Mouse (Mus musculus) liver, postnatal 0 days (tissue): ENCODE data around the gene Fhl1. TPM values are rescaled to one million over a fixed set of nuclear protein-coding genes. Genes with fewer than 3 reads are reported as not detected.

ENCODE experiments used
- ATAC-seq: fragments of 200-750 bp; cut with Nextera tagmentation; 2 replicates; pipeline ENCODE4 v1.8.0; 2017; ENCODE audit warnings: mild to moderate bottlenecking, moderate library complexity
- DNase-seq: peaks from one replicate; pipeline ENCODE4 v3.0.0-alpha.2; 2016
- H3K27ac ChIP-seq: fragments of 300-500 bp; sonication (generic); 2 replicates; pipeline ENCODE4 v1.5.1; 2014; ENCODE audit warnings: antibody characterized with exemption, moderate library complexity, mild to moderate bottlenecking, low read depth
- H3K27me3 ChIP-seq: fragments of 300-500 bp; sonication (generic); 2 replicates; pipeline ENCODE4 v1.6.1; 2014; ENCODE audit warnings: low read length, control low read depth, mixed read lengths; ENCODE audit not compliant: insufficient read depth
- H3K36me3 ChIP-seq: fragments of 300-500 bp; sonication (generic); replicated peaks from 2 replicates; pipeline ENCODE4 v1.6.1; 2014; ENCODE audit warnings: mild to moderate bottlenecking, control low read depth, low read length, moderate library complexity, mixed read lengths; ENCODE audit not compliant: insufficient read depth
- H3K4me1 ChIP-seq: fragments of 300-500 bp; sonication (generic); 2 replicates; pipeline ENCODE4 v1.6.1; 2014; ENCODE audit warnings: antibody characterized with exemption, mild to moderate bottlenecking, control low read depth; ENCODE audit not compliant: insufficient read depth
- H3K4me2 ChIP-seq: fragments of 300-500 bp; sonication (generic); 2 replicates; pipeline ENCODE4 v1.6.1; 2014; ENCODE audit warnings: low read depth, mild to moderate bottlenecking, low read length, moderate library complexity, mixed read lengths
- H3K4me3 ChIP-seq: fragments of 300-500 bp; sonication (generic); 2 replicates; pipeline ENCODE4 v1.5.1; 2014; ENCODE audit warnings: low read depth, low read length
- H3K9ac ChIP-seq: fragments of 300-500 bp; sonication (generic); replicated peaks from 2 replicates; pipeline ENCODE4 v1.6.1; 2014; ENCODE audit warnings: mild to moderate bottlenecking, moderate library complexity
- H3K9me3 ChIP-seq: fragments of 300-500 bp; sonication (generic); 2 replicates; pipeline ENCODE4 v1.6.1; 2016; ENCODE audit warnings: mild to moderate bottlenecking, control low read depth, low read length, mixed read lengths
- CTCF ChIP-seq: sonication (generic); IDR thresholded peaks from 2 replicates; pipeline ENCODE4 v1.5.1; 2016; ENCODE audit warnings: antibody characterized with exemption, low read depth
- EP300 ChIP-seq: IDR thresholded peaks from 2 replicates; pipeline ENCODE4 v1.6.1; 2016; ENCODE audit warnings: antibody characterized with exemption, low read depth, mild to moderate bottlenecking
- WGBS: fragments of 180-500 bp; shearing (Covaris S2); extraction: QIAGEN DNeasy Blood & Tissue Kit; methylation state at CpG from one replicate; pipeline ENCODE4 v1.1.7; 2014; ENCODE audit not compliant: insufficient replicate concordance; 5-methylcytosine and 5-hydroxymethylcytosine counted together
- polyA plus RNA-seq: library from polyadenylated mRNA; unstranded; fragments of >200 nt; fragmentation: Nextera tagmentation; extraction: Ambion mirVana; gene quantifications from 2 replicates; pipeline ENCODE4 v1.2.1, GENCODE M21; 2015

Fhl1 gene
- polyA plus RNA-seq, 1 experiment from 2014 or later: 14.8 TPM

- 84% methylated on average over 8 of the region's 8 CpGs for WGBS
- no peaks in the 10 kb centered on the region for H3K4me1 ChIP-seq
Measured at GRCm38 (mm10) chrX:56722559-56722958, 9.0 kb upstream of the Fhl1 start.

GRCm38 (mm10) chrX:56728507-56728906 lies 3.1 kb upstream of the Fhl1 start:
- TF ChIP-seq CTCF (no peak), EP300 (peak; percentile 90)
- Histone ChIP-seq H3K9me3 (no peaks in the 10 kb centered on the region), H3K36me3 (no peaks in the 10 kb centered on the region), H3K27ac (peak overlapping the region; percentile 61), H3K4me3 (no peak overlapping the region), H3K4me2 (no peak overlapping the region), H3K4me1 (no peaks in the 10 kb centered on the region), H3K27me3 (peaks cover 16% of the 10 kb centered on the region), H3K9ac (no peak overlapping the region)
- DNase-seq (peak; percentile 31), ATAC-seq (peak; percentile 94)
- WGBS: 39% methylated on average over 3 of the region's 3 CpGs

More at GRCm38 (mm10) chrX:56722559-56722958, 9.0 kb upstream of the Fhl1 start:
- H3K9me3 ChIP-seq: no peaks in the 10 kb centered on the region
- ATAC-seq (no peak), DNase-seq (no peak)
- H3K4me3 ChIP-seq: no peak overlapping the region
- no peaks in the 10 kb centered on the region for H3K36me3 ChIP-seq
- TF ChIP-seq EP300: no peak
- no peak for TF ChIP-seq CTCF
- no peak overlapping the region for H3K4me2 ChIP-seq
- no peak overlapping the region for H3K27ac ChIP-seq
- no peak overlapping the region for H3K9ac ChIP-seq
- H3K27me3 ChIP-seq: no peaks in the 10 kb centered on the region

GRCm38 (mm10) chrX:56730828-56731305 lies 720 bp upstream of the Fhl1 start:
- Histone ChIP-seq H3K9ac (peak overlapping the region; percentile 41; the same call in 1 of the 2 replicates), H3K4me1 (no peaks in the 10 kb centered on the region), H3K27ac (no peak overlapping the region), H3K27me3 (peaks cover 20% of the 10 kb centered on the region), H3K9me3 (no peaks in the 10 kb centered on the region), H3K4me2 (peak overlapping the region; percentile 73), H3K36me3 (no peaks in the 10 kb centered on the region), H3K4me3 (peak overlapping the region; percentile 43)
- no peak for DNase-seq
- no peak for TF ChIP-seq CTCF
- no peak for TF ChIP-seq EP300
- ATAC-seq: no peak
- WGBS: 24% methylated on average over 10 of the region's 10 CpGs

- no peaks in the 10 kb centered on the region for H3K4me1 ChIP-seq
- H3K9ac ChIP-seq: no peak overlapping the region
- H3K4me2 ChIP-seq: peak overlapping the region; percentile 73; the same call in 1 of the 2 replicates
- no peak overlapping the region for H3K27ac ChIP-seq
- DNase-seq: no peak
- WGBS: 26% methylated on average over 3 of the region's 3 CpGs
- H3K9me3 ChIP-seq: no peaks in the 10 kb centered on the region
- ATAC-seq: no peak
- H3K4me3 ChIP-seq: peak overlapping the region; percentile 43; the same call in 1 of the 2 replicates
- no peaks in the 10 kb centered on the region for H3K36me3 ChIP-seq
- H3K27me3 ChIP-seq: peaks cover 20% of the 10 kb centered on the region
- TF ChIP-seq EP300 (no peak), CTCF (no peak)
Measured at GRCm38 (mm10) chrX:56732401-56732800, 814 bp downstream of the Fhl1 start.

GRCm38 (mm10) chrX:56734436-56734835 lies 2.8 kb downstream of the Fhl1 start:
- H3K9ac ChIP-seq: no peak overlapping the region
- DNase-seq (no peak), ATAC-seq (no peak)
- H3K4me1 ChIP-seq: no peaks in the 10 kb centered on the region
- no peak overlapping the region for H3K27ac ChIP-seq
- no peaks in the 10 kb centered on the region for H3K9me3 ChIP-seq
- no peaks in the 10 kb centered on the region for H3K36me3 ChIP-seq
- H3K4me3 ChIP-seq: no peak overlapping the region
- 46% methylated on average over 5 of the region's 5 CpGs for WGBS
- H3K27me3 ChIP-seq: peaks cover 20% of the 10 kb centered on the region
- H3K4me2 ChIP-seq: no peak overlapping the region
- no peak for TF ChIP-seq EP300
- TF ChIP-seq CTCF: no peak

GRCm38 (mm10) chrX:56736226-56736625 lies 4.6 kb downstream of the Fhl1 start:
- H3K4me2 ChIP-seq: no peak overlapping the region
- TF ChIP-seq CTCF: no peak
- no peak for TF ChIP-seq EP300
- ATAC-seq: no peak

More at GRCm38 (mm10) chrX:56736226-56736625, 4.6 kb downstream of the Fhl1 start:
- Histone ChIP-seq H3K4me3 (no peak overlapping the region), H3K27me3 (peaks cover 15% of the 10 kb centered on the region), H3K4me1 (no peaks in the 10 kb centered on the region), H3K27ac (no peak overlapping the region), H3K9me3 (no peaks in the 10 kb centered on the region), H3K9ac (no peak overlapping the region), H3K36me3 (no peaks in the 10 kb centered on the region)
- DNase-seq: no peak
- 70% methylated on average over 1 of the region's 1 CpGs for WGBS
